Mouse (Mus musculus): Measurements from ENCODE around the gene Slc6a9.

Slc6a9 gene

DNA sequence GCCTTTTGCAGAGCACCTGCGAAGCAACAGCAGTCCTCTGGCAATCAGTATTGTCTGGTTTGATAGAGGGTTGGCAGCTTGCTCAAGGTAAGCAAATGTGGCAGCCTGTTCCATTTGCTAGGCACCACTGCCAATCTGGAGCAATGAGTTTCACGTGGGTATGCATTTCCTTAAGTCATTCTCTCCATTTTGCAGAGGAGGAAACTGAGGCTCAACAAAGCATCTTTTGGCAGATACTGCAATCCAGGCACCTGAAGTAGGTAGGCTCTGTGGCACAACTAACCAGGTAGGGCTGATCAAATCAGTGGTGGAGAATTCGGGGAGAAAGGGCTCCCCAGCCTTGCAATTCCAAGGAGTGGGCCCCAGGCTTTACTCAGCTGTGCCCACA is at the start of gene Slc6a9:
Gene Slc6a9, plus strand, starts transcription at position 50 of the 388 bp plus-strand sequence.
- no peak for DNase-seq (ENCODE audit: low read depth)

GRCm38 (mm10) chr4:117786963-117787362 is 47.3 kb upstream of the Slc6a9 start:
- DNase-seq (ENCODE audit: low read depth): peak; percentile 3

DNA sequence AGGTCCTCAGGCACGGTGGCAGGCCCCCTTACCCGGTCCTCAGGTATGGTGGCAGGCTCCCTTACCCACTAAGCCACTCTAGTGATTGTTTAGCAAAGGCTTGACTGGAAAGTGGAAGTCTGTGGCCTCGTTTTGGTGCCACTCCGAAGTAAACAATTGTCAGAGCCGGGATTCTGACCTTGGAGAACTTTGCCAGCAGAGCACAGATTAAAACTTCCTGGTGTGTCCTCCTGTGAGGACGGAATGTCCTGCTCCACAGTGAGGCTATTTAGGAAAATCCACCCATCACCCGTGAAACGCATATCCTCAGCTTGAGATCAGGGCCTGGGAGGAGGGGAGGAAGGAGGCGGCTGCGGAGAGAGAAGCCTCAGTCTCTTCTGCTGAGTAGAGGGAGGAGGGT is 46.0 kb upstream of the Slc6a9 start:
- no peak for DNase-seq (ENCODE audit: low read depth)

- no peak for DNase-seq (ENCODE audit: low read depth)
Measured at GRCm38 (mm10) chr4:117799904-117800303, 34.4 kb upstream of the Slc6a9 start.

- DNase-seq (ENCODE audit: low read depth): no peak
Measured at GRCm38 (mm10) chr4:117806992-117807391, 27.3 kb upstream of the Slc6a9 start.

- DNase-seq (ENCODE audit: low read depth): no peak
Measured at GRCm38 (mm10) chr4:117810933-117811332, 23.4 kb upstream of the Slc6a9 start.

- peak; percentile 53 for DNase-seq (ENCODE audit: low read depth)
Measured at GRCm38 (mm10) chr4:117813591-117814192, 20.6 kb upstream of the Slc6a9 start.

DNA sequence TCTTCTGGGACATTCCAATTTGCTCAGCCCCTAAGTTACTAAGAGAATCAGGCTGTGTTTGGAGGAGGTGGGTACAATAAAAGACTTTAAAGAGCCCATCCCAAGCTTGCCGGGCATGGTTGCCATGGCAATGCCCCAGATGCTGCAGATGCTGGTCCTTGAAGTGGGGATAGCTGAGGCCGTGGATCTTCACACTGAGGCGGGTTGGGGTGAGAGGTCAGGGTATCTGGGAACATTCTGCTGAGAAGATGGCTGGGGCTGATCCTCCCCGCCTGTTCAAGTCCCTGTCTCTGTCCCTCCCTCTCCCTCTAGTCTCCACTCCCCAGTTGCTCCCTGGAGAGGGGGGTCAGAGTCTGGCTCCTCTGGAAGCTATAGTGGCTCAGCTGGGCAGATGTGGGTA is 20.0 kb upstream of the Slc6a9 start:
- DNase-seq (ENCODE audit: low read depth): no peak

- no peak for DNase-seq (ENCODE audit: low read depth)
Measured at GRCm38 (mm10) chr4:117816776-117817175, 17.5 kb upstream of the Slc6a9 start.

- no peak for DNase-seq (ENCODE audit: low read depth)
Measured at GRCm38 (mm10) chr4:117818032-117818431, 16.3 kb upstream of the Slc6a9 start.

DNA sequence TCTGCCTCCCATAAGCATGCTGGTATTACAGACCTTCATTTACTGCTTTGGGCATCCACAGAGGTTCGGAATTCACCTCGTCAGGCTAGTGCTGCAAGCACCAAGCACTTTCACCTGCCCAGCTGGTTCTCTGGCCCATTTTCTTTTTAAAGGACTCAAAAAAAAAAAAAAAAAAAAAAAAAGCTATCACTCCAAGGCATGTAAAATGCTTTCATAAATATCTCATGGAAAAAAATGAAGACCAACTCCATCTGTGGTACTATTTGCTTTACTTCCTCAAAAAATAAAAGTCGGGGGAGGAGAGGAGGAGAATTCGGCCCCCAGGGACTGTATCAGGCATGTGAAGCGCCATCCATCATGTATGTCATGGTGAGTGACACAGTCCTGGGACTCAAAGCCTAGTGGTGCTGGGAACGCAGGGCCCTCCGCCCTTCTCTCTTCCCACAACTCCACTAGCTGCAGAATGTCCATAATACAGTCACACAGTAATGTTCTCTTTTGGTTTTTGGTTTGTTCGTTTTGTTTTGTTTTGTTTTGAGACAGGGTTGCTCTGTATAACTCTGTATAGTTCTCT is 5.6 kb upstream of the Slc6a9 start:
- DNase-seq (ENCODE audit: low read depth): no peak

DNA sequence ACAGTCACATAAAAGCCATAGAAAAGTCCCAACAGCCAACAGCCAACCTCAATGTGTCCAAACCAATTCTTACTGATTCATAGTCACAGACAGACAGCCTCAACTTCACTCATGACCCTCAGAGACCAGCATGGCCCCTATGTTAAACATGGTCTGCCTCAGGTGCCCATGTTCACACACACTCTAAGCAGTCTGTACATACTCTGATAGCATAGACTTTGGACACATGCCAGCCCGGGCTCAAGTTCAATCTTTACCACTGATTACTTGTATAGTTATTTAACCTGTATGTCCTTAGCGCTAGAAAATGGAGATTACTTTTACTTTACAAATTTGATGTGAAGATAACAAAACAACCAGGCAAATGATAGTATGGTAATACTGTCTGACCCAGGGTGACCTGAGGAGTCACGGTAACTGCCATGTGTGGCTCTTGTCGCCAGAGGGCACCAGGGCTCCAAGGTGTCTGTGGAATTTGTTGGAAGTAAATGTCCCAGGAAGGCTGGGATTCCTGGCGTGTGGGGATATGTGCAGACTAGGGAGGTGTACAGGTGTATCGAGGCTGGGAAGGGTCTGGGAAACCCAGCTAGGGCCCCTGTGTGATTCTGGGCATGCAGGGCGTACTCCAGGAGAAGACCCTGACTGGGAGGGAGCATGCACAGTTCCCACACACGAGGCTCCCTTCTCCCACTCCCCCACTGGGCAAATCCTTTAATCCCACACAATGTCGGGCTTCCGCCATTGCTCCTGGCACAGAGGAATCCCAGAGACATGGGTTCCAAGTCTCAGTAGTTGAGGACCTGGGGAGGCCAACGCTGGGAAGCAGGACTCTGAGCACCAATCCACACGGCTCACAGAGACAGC is 4.8 kb upstream of the Slc6a9 start:
- peak; percentile 37 for DNase-seq (ENCODE audit: low read depth)

GRCm38 (mm10) chr4:117830124-117830551 is 4.2 kb upstream of the Slc6a9 start:
- no peak for DNase-seq (ENCODE audit: low read depth)

- DNase-seq (ENCODE audit: low read depth): no peak
Measured at GRCm38 (mm10) chr4:117830801-117831200, 3.5 kb upstream of the Slc6a9 start.

- DNase-seq (ENCODE audit: low read depth): no peak
Measured at GRCm38 (mm10) chr4:117831499-117831898, 2.8 kb upstream of the Slc6a9 start.

DNA sequence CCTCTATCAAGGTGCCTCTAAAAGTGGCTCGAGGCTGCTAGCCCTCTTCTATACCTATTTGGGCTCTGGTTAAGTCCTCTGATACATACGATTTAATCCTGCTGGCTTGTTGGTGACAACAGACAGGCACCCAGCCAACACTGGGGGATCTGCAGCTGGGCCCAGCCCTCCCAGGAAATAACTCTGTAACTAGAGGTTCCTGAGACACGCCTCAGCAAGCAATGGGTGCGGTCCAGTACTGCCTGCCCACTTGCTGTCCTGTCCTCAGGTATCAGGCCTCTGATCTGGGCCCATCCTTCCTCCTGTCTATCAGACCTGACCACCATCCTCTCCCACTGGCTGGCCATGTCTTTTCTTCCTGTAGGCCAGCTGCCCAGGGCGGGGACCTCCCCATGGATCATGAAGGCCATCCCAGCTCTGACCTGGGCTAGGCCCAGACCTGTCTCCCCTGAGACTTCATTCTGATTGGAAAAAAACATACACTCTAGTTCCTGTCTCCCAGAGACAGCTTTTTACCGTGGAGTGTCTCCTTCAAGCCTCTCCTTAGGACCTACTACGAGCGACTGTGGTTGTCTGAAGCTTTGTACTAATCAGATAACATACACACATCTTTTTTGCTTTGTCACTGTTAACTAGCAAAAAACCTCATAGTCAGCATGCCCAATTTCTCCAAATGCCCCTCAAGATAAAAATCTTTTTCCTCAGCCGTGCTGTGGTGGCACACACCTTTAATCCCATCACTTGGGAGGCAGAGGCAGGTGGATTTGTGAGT is 2.2 kb upstream of the Slc6a9 start:
- no peak for DNase-seq (ENCODE audit: low read depth)

DNA sequence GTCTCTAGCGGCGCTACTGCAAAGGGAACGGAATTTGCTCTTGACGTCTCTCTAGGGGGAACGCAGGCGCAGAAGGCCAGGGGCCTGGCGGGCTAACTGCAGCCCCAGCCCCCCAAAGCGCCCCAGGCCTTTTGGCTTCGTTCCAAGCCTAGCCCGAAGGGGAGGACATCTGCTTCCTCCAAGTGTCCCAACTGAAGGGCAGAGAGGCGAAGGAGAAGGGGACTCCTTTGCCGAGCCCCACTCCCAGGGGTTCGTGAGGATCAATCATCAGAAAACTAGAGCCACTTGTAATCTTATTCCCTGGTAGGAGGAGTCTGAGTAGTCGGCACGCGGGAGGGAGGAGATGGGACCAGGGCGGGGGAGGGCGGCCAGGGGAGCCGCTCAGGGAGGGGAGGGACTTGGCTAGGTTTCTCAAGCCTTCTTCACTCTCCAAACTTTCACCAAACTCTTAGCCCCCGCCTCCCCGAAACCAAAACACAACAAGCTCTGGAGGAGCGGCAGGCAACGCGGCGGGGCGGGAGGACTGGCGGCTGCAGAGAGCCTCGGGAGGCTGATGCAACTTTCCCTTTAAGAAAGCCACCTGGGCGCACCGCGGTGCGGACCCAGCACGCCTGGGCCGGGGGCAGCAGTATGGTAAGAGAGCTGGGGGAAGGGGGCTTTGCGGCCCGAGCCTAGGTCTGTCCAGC is 682 bp downstream of the Slc6a9 start:
- peak; percentile 40 for DNase-seq (ENCODE audit: low read depth)

DNA sequence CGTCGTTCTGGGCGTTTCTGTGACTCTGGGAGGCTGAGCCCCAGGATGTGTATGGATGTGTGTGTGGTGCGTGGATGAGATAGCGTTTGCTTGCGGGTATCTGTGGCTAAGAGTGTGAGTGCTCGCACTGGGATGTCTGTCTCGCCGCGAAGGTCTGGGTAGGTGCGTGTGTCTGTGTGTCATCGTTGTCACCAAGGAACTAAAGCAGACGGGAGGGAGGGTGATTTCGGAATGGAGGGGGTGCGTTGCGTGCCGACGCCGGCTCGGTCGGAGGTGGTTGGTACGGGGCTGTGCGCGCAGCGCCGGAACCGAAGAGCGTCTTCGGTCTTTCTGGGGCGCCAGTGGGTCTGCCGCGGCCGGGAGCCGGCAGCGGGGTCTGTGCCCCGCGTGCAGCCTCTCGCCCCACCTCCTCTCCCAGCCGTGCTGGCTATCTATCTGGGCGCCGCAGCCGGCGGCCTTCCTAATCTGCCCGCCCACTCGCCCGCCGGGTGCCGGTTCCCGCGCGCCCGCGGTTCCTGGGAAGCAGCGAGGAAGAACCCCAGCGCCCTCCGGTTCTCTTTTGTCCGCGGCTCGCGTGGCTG is 1.3 kb downstream of the Slc6a9 start:
- DNase-seq (ENCODE audit: low read depth): peak; percentile 51

- peak; percentile 84 for DNase-seq (ENCODE audit: low read depth)
Measured at GRCm38 (mm10) chr4:117836204-117836767, 2.0 kb downstream of the Slc6a9 start.

- no peak for DNase-seq (ENCODE audit: low read depth)
Measured at GRCm38 (mm10) chr4:117837271-117837670, 3.0 kb downstream of the Slc6a9 start.

- no peak for DNase-seq (ENCODE audit: low read depth)
Measured at GRCm38 (mm10) chr4:117839366-117839765, 5.1 kb downstream of the Slc6a9 start.

Measured in naive thymus-derived CD4-positive, alpha-beta T cell, adult 2 months (primary cell).